Mouse (Mus musculus): ENCODE measurements at regions not wholly inside any gene's neighbourhood (a gene's known extent, or its start where the extent isn't known, plus 50 kb on each side); places are given as distances from the start of the nearest gene placed in this dataset.
A peak's percentile ranks its signal among the peaks of the same experiment; 100 is the strongest.

DNA sequence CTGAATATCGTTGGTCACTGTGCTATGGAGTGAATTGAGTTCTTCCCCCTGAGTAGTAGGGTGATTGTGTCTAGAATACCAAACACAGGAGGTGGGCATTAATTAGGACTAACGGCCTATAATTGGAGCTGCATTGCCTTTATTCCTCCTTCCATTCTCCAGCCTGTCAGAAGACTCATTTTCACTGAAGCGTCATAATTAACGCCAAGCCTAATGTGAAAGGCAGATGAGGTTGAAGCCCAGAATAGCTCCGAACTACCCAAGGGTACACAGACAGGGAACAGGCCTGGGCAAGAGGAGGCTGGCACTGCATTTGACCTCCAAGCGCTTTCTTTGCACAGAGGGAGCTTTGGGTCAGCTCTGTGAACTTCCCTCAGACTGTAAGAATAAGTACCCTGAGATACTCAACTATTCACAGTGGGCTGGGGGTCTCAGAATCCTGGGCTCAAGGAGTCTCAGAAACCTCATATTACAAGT lies 386.5 kb downstream of the Brinp2 start:
- no peak for DNase-seq

DNA sequence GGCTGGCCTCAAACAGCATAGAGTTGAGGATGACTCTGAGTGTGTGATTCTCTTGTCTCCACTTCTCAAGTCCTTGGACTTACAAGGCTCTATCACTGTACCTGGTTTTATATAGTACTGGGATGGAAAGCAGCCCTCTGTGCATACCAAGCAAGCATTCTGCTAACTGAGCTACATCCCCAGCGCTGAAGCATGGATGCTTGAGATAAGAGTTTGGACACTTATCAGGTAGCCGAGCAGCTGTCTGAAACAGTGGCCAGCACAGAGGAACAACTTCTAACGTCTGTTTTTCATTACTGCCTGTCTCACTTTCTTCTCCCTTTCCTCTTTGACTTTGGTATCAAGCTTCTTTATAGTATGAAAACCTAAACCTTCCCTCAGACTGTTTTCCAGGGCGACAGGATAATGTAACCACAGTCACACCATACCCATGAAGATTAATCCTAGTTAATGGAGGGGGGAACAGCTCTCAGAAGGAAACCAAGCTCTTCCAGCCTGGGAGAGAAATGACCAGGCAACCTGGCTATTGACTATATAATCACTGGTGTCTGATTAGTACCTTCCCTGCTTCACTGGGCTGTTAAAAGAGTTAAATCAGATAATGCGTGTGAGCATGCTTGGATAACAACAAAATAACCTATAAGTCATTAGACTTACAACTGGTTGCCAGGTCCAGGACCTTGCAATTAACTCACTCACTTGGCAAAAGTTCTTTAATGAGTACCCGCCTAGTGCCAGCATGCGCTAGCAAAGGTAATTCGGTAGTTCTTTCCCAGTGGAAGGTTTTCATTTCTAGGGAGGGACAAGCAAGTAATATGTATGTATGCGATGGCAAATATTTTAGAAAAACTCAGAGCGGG lies 382.5 kb downstream of the Brinp2 start:
- no peak for DNase-seq

DNA sequence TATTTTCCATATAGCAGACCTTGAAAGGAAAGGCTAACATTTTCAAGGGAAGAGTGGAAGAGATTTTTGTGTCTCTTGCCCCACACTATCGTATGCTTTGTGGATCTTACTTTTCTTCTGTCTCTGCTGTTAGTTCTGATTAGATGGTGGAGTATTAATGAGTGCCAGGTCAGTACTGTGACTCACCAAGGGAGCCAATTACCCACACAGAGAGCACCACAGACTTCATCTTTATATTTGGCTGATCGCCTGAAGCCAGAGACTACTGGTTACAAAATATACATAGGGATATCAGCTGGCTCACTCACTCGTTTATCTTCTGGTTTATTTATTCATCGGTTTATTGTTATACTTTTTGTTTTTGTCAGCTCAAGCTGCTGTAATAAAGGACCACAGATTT lies 381.5 kb downstream of the Brinp2 start:
- DNase-seq, result no peak

DNA sequence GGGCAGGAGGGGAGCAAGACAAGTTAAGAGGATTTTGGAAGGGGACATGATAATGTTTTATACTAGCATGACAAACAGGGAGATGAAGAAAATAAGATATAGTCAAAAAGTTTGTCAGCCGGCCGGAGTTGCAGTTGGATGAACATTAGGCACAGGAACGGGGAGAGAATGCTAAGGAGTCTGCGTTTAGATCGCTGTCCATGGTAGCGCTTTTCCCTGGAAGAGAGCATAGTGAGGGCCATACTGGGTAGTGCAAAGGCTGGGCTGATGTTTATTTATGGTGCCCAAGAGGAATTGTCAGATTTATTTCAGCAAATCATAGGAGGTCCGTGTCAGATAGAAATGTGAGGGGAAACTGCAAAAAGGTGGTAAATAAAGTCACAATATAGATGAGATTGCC lies 337.0 kb downstream of the Brinp2 start:
- no peak for DNase-seq

DNA sequence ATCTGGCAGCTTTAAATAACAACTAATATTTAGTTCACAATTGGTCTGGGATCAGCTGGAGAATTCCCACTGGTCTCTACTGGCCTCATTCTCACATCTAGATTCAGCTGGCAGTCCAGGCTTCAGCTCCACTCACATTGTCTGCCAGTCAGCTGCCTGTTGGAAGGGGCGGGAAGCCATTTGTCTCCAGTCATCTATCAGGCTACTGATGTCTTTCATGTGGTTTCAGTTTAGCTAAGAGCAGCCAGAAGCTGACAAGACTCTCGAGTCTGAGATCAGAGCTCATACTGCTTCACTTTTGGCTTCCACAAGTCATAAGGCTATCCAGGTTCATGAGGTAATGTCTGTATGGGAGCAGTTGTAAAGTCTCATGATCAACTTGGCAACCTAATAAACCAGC lies 316.4 kb downstream of the Brinp2 start:
- no peak for DNase-seq

DNA sequence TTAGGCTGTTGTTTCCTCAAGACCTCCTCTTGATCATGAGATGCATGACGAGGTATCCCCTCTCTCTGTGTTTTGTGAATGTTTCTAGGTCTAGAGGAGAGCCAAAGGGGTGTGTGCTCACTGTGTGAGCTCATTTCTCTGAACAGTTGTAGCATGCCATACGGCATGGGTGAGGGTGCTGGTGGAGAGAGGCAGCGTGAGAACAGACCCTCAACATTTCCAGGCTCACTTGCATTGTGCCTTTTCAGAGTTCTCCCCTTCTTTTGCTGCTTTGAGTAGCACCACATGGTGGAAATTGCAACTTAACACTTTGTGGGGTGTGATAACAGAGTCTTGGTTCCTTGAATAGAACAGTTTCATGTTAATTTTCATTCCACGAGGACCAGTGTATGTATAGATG lies 315.8 kb downstream of the Brinp2 start:
- no peak for DNase-seq

DNA sequence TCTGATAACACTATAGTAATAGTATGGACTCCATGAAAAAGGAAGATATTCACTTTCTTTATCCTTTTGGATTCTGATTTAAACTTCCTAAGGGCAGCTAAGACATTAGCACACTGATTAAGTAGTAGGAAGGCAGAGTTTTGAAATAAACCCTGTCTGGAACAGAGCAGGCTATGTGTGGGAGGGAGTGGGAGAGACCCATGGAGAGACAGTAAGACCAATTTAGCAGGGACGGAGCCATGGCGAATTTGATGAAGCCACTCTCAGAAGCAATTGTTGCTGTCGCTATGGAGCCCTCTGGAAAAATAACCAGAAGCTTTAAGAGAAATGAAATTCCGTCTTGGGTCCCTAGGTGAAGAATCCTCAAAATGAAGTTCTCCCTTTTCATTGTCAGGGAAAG lies 303.5 kb downstream of the Brinp2 start:
- DNase-seq, result no peak

DNA sequence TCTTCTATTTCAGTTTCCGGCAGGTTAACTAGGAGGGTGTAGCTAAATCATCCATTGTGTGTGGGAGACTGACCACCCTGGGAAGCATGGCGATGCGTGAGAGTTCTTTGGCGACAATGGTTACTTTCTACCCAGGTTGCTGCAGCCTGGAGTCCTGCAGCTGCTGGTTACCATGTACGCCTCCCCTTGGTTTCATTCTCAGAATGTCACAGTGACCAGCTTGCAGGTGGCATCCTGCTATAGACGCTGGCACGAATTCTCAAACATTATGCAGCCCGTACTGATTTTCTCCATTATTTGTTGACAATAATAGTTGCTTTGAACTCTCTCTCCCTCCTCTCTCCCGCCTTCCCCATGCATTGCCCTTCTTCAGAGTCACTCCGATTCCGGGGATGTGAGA lies 301.2 kb downstream of the Brinp2 start:
- DNase-seq, result no peak

DNA sequence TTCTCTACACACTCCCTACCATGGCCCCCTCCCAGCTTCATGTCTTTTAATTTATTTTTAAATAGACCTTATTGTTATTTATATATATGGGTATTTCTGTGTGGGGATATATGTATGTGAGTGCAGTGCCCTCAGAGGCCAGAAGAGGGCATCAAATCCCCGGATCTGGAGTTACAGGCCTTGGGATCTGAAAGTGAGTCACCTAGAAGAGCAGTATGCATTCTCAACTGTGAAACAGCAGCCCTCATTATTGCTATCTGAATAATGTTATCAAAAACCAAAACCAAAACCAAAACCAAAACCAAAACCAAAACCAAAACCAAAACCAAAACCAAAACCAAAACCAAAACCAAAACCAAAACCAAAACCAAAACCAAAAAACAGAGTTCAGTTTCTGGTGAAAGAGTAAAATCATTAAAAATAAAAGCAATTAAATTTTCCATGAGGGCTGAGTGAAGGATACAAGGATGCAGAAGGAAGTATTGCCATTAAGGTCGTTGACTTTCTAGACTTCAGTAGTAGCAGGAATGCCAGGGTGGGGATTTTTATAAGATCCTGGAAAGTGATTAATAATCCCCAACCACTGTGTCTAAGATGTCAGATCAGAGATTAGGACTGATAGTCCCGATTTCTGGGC lies 299.0 kb downstream of the Brinp2 start:
- no peak for DNase-seq

DNA sequence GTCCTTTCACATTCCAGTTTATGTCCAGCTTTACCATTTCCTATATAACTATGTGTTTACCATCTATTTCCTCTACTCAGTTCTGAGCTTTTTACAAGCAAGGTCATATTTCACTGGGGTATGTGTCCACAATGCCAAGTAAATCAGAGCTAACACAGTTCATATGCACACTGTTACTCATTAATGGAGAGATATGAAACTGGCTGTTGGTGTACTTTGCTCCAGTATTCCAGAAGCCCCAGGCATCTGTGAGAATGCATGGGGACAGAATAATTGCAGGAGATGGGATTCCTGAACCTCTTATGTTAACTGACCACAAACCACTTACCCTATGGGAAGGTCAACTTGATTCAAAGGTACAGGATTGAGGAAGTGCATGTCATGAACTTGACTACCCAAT lies 298.3 kb downstream of the Brinp2 start:
- DNase-seq, result no peak

DNA sequence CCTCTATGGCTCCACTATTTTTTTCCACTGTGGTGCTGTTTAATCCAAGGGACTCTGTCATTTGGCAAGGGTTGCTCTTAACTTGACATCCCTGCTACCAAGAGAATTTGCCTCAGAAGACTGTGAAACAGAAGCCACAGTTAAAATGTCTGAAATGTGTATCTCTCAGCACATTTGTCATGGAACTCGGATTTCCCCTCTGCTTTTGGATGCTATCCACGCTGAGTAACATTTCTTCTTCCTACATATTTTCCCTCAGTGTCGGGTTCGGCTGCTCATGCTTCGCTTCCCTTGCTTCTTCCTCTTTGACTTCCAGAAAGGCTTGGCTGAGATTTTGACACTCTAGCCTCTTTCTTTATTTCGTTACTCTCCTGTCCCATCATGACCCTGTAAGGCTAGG lies 294.1 kb downstream of the Brinp2 start:
- DNase-seq, result no peak

DNA sequence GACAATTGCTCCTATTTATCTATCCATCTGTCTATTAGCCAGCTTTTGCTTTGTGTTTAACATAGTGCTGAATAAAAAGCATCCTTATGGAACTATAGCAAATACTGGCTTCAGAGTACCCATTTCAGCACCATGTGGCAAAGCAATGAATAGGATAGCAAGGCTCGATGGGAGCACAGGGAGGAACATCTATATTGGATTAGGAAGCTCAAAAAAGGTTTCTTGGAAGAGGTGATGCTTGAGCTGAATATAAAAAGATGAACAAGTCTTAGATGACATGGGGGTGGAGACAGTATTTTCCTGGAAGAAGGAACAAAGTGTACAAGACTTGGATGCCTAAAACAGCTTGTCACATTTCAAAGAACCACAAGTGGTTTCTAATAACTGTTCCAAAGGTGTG lies 273.9 kb downstream of the Brinp2 start:
- DNase-seq, result no peak

DNA sequence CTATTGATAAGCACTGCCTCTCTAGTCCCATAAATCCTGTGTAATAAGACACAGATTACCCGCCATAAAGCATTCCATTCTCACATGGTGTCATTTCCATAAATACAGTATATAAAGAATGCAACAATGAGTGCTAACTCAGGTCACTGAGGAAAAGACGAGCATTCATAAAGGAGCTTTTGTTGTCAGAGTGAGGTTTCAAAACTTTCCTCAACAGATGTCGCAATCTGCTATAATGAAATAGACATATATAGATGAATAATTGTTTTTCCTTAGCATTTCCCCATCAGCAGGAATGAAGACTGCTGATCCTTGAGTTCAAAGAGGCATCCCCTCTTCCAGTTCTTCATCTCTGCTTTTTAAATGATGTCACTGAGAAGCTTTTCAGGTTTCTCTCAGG lies 270.3 kb downstream of the Brinp2 start:
- no peak for DNase-seq

DNA sequence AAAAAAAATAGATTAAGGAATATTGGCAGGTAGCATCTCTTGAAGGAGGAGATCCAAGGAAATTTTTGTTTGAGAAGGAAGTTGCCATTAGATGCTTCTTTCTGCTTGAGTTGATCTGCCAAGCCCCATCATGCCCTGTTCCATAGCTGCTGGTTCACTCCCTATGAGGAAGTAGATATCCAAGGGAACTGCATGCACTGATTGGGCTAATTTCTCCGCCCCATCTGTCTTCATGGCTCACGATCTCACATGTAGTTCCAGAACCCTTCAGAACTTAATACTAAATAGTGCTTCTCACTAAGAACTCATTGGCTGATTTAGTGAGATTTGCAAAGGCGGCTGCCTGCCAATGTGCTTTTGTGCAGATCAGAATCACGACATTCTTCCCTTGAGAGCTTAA lies 258.6 kb downstream of the Brinp2 start:
- no peak for DNase-seq

DNA sequence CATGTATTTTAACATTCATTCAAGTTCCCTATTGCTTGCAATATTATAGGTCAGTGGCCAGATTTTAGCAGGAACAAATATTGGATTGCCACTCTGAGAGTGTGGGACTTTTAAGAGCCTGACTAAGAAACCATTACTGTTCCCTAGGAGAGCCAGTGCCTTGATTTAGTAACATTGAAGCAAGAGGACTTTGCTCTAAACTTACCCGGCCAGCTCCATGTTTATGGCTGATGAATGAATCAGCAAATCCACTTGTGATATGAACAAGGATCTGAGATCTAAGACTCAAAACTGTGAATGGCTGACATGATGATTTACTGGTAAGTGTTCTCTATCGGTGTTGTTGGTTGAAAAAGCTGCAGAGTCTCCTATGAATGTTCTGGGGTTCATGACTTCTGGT lies 236.4 kb downstream of the Brinp2 start:
- no peak for DNase-seq

DNA sequence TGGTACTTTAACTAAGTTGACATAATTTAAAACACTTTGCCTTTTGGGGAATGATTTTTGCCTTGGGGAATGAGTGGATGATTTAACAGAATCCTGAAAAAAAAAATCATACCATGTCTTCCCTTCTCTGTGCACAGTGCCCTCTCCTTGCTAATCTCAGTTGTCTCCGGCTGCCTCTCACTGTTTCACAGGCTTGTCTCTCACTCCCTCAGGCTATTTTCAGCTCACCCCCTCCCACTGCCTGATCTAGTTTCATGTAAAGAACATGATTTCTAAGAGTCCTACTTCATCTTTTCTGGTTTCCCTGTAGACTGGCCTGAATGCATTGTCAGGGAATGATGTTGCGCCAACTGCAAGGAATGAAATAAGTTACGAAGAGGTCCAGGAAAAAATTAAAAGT lies 231.2 kb downstream of the Brinp2 start:
- no peak for DNase-seq

DNA sequence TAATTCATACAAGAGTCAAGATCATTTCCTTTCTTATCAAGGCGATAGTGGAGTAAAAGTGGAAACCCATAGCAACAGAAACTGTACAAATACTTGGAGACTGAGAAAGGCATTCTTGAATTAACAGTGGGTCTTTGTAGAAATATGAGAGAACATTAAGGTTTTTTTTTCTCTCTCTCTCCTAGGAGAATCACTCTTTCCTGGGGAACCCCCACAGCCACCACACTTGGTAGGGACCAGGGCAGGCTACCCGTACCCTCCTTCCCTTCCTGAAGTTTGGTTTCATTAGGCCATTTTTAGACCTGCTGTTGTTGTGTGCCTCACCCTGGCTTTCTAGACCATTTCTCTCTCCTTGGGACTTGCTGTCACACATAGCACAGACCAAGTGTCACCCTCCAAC lies 229.9 kb downstream of the Brinp2 start:
- DNase-seq, result no peak

DNA sequence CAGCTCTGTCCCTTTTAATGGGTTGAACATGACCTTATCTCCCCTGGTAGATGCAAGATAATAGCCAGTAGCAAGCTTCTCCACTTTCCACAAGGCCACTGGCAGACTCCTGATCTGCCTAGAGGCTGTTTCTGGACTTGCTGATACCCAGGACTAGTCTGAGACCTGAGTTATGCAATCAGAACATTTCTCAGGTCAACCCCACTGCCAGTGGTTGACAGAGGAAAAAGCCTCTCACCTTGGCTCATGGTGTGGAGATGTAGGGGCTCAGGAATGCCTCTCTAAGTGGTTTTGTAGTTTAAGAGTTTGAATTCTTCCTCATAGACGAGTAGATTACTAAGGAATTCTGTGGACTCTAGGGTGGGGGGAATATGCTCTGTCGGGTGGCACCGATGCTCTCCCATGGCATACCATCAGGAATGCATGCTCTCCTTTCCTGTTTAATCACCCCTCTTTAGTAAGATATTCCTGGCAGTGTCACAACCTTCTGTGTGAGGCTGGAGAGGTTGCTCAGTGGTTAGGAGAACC lies 226.8 kb downstream of the Brinp2 start:
- no peak for DNase-seq

DNA sequence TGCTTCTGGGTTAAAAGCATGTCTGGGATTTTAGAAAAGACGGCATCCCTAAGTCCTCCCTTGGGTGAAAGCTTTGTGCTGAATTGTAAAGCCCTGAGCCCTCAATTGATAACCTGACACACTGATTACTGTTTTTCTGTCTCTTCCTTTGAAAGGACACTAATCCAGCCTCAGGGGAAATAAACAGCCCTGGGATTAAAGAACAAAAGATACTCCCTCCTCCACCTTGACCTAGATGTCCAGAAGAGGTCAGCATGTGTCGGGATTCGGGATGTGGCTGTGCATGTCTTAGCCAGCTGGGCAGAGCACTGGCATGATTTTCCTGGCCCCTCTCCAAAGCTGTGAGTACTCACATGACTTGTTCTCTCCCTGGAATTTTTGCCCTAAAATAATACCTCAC lies 208.6 kb downstream of the Brinp2 start:
- no peak for DNase-seq

DNA sequence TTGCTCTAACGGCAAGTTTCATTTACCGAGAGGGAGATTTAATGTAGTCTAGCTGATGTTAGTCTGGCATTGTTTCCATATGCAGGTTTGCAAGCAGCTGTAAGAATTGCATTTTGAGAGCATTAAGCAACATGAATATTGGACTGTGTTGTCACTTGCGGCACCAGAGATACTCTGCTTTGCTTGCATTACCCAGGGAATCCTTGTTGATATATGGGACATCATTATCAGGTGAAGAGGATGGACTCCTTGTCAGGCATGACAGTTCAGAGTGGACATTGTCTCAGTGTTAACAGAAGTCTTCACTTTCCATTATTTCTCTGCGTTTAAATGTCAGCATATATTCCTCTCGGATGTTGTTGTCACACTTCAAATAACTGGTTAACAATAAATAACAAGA lies 208.1 kb downstream of the Brinp2 start:
- no peak for DNase-seq

DNA sequence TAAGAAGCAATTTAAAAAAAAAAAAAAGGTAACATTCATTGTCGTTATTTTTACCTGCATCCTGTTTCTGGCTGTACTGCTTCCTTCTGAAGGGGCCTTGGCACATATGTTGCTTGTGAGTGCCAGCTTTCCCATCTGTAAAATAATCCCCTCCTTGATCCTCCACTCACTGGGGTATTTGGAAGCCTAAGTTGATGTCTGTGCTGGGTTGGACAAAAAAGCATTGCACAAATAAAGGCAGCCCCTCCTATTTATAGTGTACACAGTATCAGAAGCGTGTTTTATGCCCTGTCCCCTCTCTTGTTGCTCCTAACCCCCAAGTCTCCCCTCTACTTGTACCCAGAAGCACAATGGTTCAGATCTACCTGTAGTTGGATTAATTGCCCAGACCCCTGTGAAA lies 195.0 kb downstream of the Brinp2 start:
- DNase-seq, result no peak

DNA sequence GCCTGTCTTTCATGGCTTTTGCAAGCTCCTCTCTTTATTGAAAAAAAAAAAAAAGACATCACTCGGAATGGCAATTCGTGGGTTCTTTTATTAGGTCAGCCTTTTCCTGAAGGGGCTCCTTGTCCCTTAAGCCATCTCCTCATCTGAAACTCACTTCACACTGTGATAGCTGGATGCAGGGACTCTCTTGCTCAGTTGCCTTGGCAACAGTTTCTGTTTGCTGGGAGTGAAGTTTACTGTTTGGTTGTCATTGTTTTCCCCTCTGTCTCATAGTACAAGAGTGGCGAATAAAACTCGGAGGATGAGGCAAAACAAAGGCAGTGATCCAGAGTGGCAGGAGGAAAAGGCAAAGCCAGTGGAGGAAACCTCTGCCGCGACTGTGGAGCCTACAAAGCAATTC lies 194.6 kb downstream of the Brinp2 start:
- DNase-seq, result no peak

DNA sequence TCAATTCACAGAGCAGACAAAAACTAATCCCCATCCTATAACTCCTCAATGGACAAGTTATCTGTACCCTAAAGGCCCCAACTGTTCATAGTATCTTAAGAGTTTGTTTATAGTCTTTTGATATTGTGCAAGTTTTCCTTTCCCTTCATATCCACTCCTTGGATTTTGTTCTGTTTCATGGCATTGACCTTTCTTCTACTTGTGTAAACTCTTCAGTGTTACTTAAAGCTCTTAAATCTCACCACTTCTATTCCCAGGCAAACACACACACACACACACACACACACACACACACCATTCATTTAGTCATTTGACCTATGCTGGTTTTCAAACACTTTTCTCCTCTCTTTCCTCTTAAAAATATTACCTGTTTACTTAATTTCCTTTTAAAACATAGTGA lies 192.7 kb downstream of the Brinp2 start:
- peak; percentile 21 for DNase-seq

DNA sequence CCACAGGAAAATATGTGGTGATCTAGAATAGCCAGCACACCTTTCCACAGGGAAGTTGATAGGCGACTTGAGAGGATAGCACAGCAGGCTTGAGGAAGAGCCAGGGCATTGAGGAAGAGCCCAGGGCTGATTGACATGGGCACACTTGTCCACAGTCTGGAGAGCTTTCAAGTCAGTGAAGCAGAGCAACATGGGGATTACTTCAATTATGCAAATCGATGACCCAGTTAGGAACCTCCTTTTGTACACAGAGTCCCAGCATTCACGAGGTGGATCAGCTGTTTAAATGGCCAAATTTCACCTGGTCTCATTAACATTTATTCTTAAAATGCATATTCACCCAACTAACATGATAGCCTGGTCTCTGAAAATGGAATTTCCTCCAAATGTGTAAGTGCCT lies 186.1 kb downstream of the Brinp2 start:
- DNase-seq, result no peak
